Mouse (Mus musculus) limb, embryonic 11.5 days (tissue): Measurements from ENCODE around the gene Erich6b. TPM values are rescaled to one million over a fixed set of nuclear protein-coding genes. Genes with fewer than 3 reads are reported as not detected.

Experiments used
- ATAC-seq: fragments of 200-750 bp; cut with Nextera tagmentation; 2 replicates; pipeline ENCODE4 v1.8.0; 2017; ENCODE audit warnings: low read depth; ENCODE audit not compliant: insufficient number of reproducible peaks, low FRiP score, low TSS enrichment
- DNase-seq: peaks from one replicate; pipeline ENCODE4 v3.0.0-alpha.2; 2015; ENCODE audit warnings: low spot score
- H3K27ac ChIP-seq: fragments of 300-500 bp; sonication (generic); replicated peaks from 2 replicates; pipeline ENCODE4 v1.5.1; 2014; ENCODE audit warnings: low read depth, mild to moderate bottlenecking, low read length
- H3K27me3 ChIP-seq: fragments of 300-500 bp; sonication (generic); 2 replicates; pipeline ENCODE4 v1.6.1; 2014; ENCODE audit warnings: mild to moderate bottlenecking, low read length, mixed read lengths; ENCODE audit not compliant: control insufficient read depth, insufficient read depth
- H3K36me3 ChIP-seq: fragments of 300-500 bp; sonication (generic); 2 replicates; pipeline ENCODE4 v1.6.1; 2014; ENCODE audit warnings: mild to moderate bottlenecking, low read length, moderate library complexity, mixed read lengths; ENCODE audit not compliant: control insufficient read depth, insufficient read depth
- H3K4me1 ChIP-seq: fragments of 300-500 bp; sonication (generic); 2 replicates; pipeline ENCODE4 v1.6.1; 2014; ENCODE audit warnings: low read length, mixed read lengths; ENCODE audit not compliant: control insufficient read depth, insufficient read depth
- H3K4me2 ChIP-seq: fragments of 300-500 bp; sonication (generic); 2 replicates; pipeline ENCODE4 v1.6.1; 2014; ENCODE audit warnings: low read depth, mild to moderate bottlenecking, moderate library complexity; ENCODE audit not compliant: severe bottlenecking
- H3K4me3 ChIP-seq: fragments of 300-500 bp; sonication (generic); 2 replicates; pipeline ENCODE4 v1.5.1; 2014; ENCODE audit warnings: low read depth, low read length
- H3K9ac ChIP-seq: fragments of 300-500 bp; sonication (generic); 2 replicates; pipeline ENCODE4 v1.6.1; 2014; ENCODE audit warnings: mild to moderate bottlenecking, low read length
- H3K9me3 ChIP-seq: fragments of 300-500 bp; sonication (generic); 2 replicates; pipeline ENCODE4 v1.6.1; 2016; ENCODE audit warnings: low read length; ENCODE audit not compliant: control insufficient read depth
- WGBS: fragments of 180-500 bp; shearing (Covaris S2); extraction: QIAGEN DNeasy Blood & Tissue Kit; methylation state at CpG from one replicate; pipeline ENCODE4 v1.1.7; 2014; 5-methylcytosine and 5-hydroxymethylcytosine counted together
- polyA plus RNA-seq: library from polyadenylated mRNA; unstranded; fragments of >200 nt; fragmentation: Nextera tagmentation; extraction: Ambion mirVana; gene quantifications from 2 replicates; pipeline ENCODE4 v1.2.1, GENCODE M21; 2014

Erich6b gene
- polyA plus RNA-seq = not detected in 2 replicates

GRCm38 (mm10) chr14:75642080-75642479 is at the start of gene Erich6b:
Gene Erich6b, plus strand, starts transcription at chr14:75642259.
- no peak within 1 kb of the TSS for H3K4me3 ChIP-seq
- H3K4me1 ChIP-seq = no peaks in the 10 kb centered on the region; the same call in 1 of the 2 replicates
- ATAC-seq (no peak), DNase-seq (no peak)
- H3K27me3 ChIP-seq = no peaks in the 10 kb centered on the region
- H3K36me3 ChIP-seq = no peaks in the 10 kb centered on the region
- H3K4me2 ChIP-seq = no peak within 1 kb of the TSS
- 91% methylated on average over 8 of the region's 8 CpGs for WGBS
- no peaks in the 10 kb centered on the region for H3K9me3 ChIP-seq
- no peak within 1 kb of the TSS for H3K27ac ChIP-seq
- H3K9ac ChIP-seq = no peak within 1 kb of the TSS

GRCm38 (mm10) chr14:75592978-75593377 is 49.1 kb upstream of the Erich6b start, which contains the start of gene Spert:
Gene Spert, minus strand, starts transcription at chr14:75593116.
- no peak for ATAC-seq
- no peaks in the 10 kb centered on the region for H3K4me1 ChIP-seq
- no peak within 1 kb of the TSS for H3K4me3 ChIP-seq

GRCm38 (mm10) chr14:75609176-75609575 is 32.9 kb upstream of the Erich6b start:
- Histone ChIP-seq H3K36me3 (no peaks in the 10 kb centered on the region), H3K27ac (no peak overlapping the region), H3K4me2 (no peak overlapping the region), H3K4me3 (no peak overlapping the region), H3K9me3 (no peaks in the 10 kb centered on the region), H3K27me3 (no peaks in the 10 kb centered on the region), H3K9ac (no peak overlapping the region), H3K4me1 (no peaks in the 10 kb centered on the region)
- no peak for ATAC-seq
- DNase-seq = no peak
- 82% methylated on average over 2 of the region's 2 CpGs for WGBS

More at GRCm38 (mm10) chr14:75592978-75593377, 49.1 kb upstream of the Erich6b start, which contains the start of gene Spert:
- DNase-seq = no peak
- Histone ChIP-seq H3K36me3 (no peaks in the 10 kb centered on the region), H3K9me3 (no peaks in the 10 kb centered on the region), H3K27me3 (no peaks in the 10 kb centered on the region), H3K27ac (no peak within 1 kb of the TSS), H3K9ac (no peak within 1 kb of the TSS), H3K4me2 (no peak within 1 kb of the TSS)
- WGBS = 73% methylated on average over 3 of the region's 3 CpGs

- Histone ChIP-seq H3K27ac (no peak overlapping the region), H3K27me3 (no peaks in the 10 kb centered on the region), H3K4me2 (no peak overlapping the region), H3K9me3 (no peaks in the 10 kb centered on the region), H3K36me3 (no peaks in the 10 kb centered on the region), H3K4me3 (no peak overlapping the region), H3K4me1 (no peaks in the 10 kb centered on the region), H3K9ac (no peak overlapping the region)
- ATAC-seq = no peak
- no peak for DNase-seq
- 77% methylated on average over 6 of the region's 6 CpGs for WGBS
These were observed 25.7 kb upstream of the Erich6b start for GRCm38 (mm10) chr14:75616375-75616774.

GRCm38 (mm10) chr14:75622984-75623383 is 19.1 kb upstream of the Erich6b start:
- 73% methylated on average over 7 of the region's 7 CpGs for WGBS
- no peak overlapping the region for H3K4me2 ChIP-seq
- no peak overlapping the region for H3K9ac ChIP-seq
- H3K27me3 ChIP-seq = no peaks in the 10 kb centered on the region
- DNase-seq (no peak), ATAC-seq (no peak)
- H3K36me3 ChIP-seq = no peaks in the 10 kb centered on the region
- no peak overlapping the region for H3K27ac ChIP-seq
- H3K4me3 ChIP-seq = no peak overlapping the region
- no peaks in the 10 kb centered on the region for H3K9me3 ChIP-seq
- H3K4me1 ChIP-seq = no peaks in the 10 kb centered on the region

- Histone ChIP-seq H3K4me3 (no peak overlapping the region), H3K4me2 (no peak overlapping the region), H3K27me3 (no peaks in the 10 kb centered on the region), H3K9me3 (no peaks in the 10 kb centered on the region), H3K36me3 (no peaks in the 10 kb centered on the region), H3K4me1 (no peaks in the 10 kb centered on the region), H3K9ac (no peak overlapping the region), H3K27ac (no peak overlapping the region)
- DNase-seq = no peak
- WGBS = 92% methylated on average over 8 of the region's 8 CpGs
- ATAC-seq = no peak
These were observed 13.2 kb upstream of the Erich6b start for GRCm38 (mm10) chr14:75628870-75629269.

GRCm38 (mm10) chr14:75635350-75635749 is 6.7 kb upstream of the Erich6b start:
- no peaks in the 10 kb centered on the region for H3K27me3 ChIP-seq
- no peak for DNase-seq
- H3K27ac ChIP-seq = no peak overlapping the region
- H3K4me1 ChIP-seq = peaks cover 10% of the 10 kb centered on the region
- H3K36me3 ChIP-seq = no peaks in the 10 kb centered on the region
- H3K9ac ChIP-seq = no peak overlapping the region
- ATAC-seq = no peak
- H3K9me3 ChIP-seq = no peaks in the 10 kb centered on the region
- 80% methylated on average over 12 of the region's 12 CpGs for WGBS
- no peak overlapping the region for H3K4me3 ChIP-seq
- H3K4me2 ChIP-seq = no peak overlapping the region

- peak overlapping the region; percentile 25 for H3K27ac ChIP-seq
These were observed 6.0 kb upstream of the Erich6b start for GRCm38 (mm10) chr14:75636107-75636506.

GRCm38 (mm10) chr14:75637641-75638040 is 4.4 kb upstream of the Erich6b start:
- Histone ChIP-seq H3K9me3 (no peaks in the 10 kb centered on the region), H3K9ac (no peak overlapping the region), H3K4me2 (no peak overlapping the region), H3K27me3 (no peaks in the 10 kb centered on the region), H3K27ac (no peak overlapping the region), H3K36me3 (no peaks in the 10 kb centered on the region), H3K4me3 (no peak overlapping the region), H3K4me1 (peaks cover 10% of the 10 kb centered on the region)
- WGBS = 93% methylated on average over 4 of the region's 4 CpGs
- DNase-seq (no peak), ATAC-seq (no peak)

More at GRCm38 (mm10) chr14:75636107-75636506, 6.0 kb upstream of the Erich6b start:
- Histone ChIP-seq H3K4me3 (no peak overlapping the region), H3K27me3 (no peaks in the 10 kb centered on the region), H3K4me2 (no peak overlapping the region), H3K36me3 (no peaks in the 10 kb centered on the region), H3K9me3 (no peaks in the 10 kb centered on the region), H3K4me1 (peaks cover 10% of the 10 kb centered on the region), H3K9ac (no peak overlapping the region)
- peak; percentile 39 for DNase-seq
- WGBS = 32% methylated on average over 7 of the region's 7 CpGs
- ATAC-seq = 0 out of 2 replicates have a peak, but pooled peaks have one; percentile 62
